Mouse (Mus musculus): Measurements from ENCODE around the gene Ap3b1.
A peak's percentile ranks its signal among the peaks of the same experiment; 100 is the strongest.
"Not testable (repeated sequence)": the region's sequence is repeated elsewhere in the genome, so short reads cannot be mapped to it uniquely, and the experiment has no call there.

The Ap3b1 gene

DNA sequence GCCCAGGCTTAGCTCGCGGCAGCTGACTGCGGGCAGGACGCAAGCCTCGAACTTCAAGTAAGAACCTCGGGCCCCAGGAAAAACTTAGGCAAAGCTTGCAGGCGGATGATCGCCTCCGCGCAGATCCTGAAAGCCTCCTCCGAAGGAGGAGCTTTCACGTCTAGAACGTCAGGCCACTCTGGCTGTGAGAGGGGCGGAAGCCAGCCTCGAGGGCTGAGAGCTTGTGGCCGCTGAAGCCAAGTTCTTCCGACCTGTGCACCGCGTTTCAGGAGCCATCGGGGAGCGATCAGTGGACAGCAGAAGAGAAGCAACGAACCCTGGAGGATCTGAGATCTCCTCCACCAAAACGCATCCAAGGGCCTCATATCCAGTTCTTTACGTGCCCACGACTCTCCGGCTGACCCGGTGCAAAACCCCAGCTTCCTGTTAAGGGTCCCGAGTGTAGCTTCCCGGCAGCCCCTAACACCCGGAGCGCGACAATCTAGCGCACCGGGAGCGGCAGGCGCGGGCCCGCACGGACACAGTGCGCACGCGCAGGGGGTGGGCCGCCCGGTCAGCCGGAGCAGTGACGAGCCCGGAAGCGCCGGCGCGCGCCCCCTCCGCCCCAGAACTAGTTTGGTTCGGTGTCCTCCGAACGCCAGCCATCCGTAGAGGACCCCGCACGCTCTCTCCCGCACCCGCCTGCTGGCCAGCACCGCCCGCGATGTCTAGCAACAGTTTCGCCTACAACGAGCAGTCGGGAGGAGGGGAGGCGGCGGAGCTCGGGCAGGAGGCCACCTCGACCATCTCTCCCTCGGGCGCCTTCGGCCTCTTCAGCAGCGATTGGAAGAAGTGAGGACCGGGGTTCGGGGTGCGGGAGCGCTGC, at the start of gene Ap3b1:
Gene Ap3b1 (plus strand): TSS at position 560 of the 865 bp plus-strand sequence.
- peak; percentile 90 to 91 for DNase-seq (ENCODE audit: low spot score in 2 of 2)

DNA sequence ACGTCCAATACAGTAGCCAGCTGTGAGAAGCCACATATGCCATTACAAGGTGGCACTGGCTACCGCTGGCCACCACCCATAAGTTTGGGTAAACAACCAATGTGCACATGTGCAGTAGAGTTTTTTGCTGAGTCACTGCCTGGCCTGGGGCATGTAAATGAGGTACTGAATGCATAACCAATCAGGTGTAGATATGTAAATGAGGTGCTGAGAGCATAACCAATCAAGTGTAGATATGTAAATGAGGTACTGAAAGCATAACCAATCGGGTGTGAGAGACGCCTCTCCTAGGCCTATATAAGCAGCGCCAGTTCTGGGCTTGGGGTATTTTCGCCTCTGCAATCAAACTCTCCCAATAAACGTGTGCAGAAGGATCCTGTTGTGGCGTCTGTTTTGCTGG, 45.9 kb upstream of the Ap3b1 start:
- DNase-seq (ENCODE audit: low spot score in 2 of 2) = not testable (repeated sequence)

DNA sequence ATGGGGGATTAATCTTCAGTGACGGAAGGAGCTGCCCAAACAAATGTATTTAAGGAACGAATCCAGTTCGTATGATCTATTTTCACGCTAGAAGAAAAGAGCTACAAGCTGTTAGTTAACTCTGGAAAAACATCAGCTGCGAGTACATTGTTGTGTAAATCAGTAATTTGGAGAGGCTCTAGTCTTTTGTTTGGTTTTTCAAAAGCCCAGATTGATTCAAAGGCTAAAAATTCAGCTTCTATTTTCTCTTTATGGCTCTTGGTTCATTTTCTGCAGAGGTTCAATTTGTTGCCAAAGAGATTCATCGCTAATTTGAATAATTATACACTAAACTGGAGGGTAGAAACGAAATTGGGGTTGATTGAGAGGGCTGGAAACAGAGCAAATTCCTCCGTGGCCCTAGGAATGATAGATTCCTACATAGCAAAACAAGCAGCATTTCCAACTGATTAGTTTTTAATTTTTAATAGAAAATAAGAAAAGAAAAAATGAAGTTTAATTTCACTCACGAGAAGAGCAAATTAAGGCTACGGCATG, 41.7 kb upstream of the Ap3b1 start:
- DNase-seq (ENCODE audit: low spot score in 2 of 2) = no peak

DNA sequence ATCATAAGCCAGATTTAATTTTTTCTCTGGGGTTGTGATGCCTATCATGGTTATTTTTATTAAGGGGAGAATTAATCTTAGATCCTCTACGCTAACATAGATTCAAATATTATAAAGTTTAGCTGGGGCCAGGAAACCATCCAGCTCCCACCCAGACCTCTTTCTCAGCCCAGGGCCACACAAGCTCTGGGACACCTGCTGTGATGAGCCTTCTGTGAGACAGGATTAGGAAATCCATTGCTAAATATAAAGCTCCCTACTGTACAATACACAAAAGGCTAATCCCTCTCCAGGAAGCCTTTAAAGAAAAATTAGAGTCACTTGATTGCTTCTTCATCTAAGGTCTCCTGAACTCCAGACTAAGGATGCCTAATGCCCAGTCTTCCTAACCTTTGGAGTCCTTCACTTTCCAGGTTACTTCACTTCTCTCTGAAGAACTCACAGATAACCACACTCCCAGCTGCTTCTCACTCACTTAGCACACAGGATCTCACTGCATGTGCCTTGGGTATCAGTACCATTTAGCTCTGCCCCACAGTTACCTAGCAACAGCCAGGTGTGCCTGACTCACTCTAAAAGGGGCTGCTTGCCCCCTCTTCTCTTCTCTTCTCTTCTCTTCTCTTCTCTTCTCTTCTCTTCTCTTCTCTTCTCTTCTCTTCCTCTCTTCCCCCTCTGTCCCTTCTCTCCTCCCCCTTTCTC, 37.5 kb upstream of the Ap3b1 start:
- no peak for DNase-seq (ENCODE audit: low spot score in 2 of 2)

DNA sequence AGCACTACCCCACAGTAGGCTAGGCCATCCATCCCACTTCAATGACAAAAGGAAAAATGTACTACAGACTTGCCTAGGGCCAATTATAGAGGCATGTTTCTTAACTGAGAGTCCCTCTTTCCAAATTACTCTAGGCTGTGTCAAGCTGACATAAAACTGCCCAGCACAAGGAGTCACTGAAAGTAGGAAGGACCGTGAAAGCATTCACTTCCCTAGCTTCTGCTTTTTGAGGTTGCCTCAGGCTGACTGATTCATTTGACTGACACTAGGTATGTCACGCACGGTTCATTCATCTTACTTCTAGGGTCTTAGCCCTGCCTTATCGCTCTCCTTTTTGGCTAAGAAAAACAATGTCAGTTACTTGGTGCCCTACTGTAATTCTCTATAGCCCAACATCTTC, 36.3 kb upstream of the Ap3b1 start:
- no peak for DNase-seq (ENCODE audit: low spot score in 2 of 2)

DNA sequence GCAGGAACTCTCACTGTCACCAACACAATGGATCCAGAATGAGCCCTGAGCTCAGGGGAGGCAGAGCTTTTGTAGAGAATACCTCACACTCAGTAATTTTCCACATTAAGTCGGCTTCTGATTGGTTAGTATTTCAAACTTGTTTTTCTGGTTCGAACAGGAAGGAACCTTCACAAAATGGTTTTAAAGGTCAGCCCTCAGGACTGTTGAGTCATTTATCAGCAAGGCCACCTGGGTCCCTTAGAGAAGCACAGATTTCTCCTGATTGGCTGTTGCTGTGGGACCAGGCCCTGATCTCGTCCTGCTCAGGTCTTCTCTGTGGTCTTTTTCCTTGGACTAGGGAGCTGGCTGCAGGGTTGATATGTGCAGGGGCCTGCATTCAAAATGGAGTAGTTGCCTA, 30.7 kb upstream of the Ap3b1 start:
- no peak for DNase-seq (ENCODE audit: low spot score in 2 of 2)

DNA sequence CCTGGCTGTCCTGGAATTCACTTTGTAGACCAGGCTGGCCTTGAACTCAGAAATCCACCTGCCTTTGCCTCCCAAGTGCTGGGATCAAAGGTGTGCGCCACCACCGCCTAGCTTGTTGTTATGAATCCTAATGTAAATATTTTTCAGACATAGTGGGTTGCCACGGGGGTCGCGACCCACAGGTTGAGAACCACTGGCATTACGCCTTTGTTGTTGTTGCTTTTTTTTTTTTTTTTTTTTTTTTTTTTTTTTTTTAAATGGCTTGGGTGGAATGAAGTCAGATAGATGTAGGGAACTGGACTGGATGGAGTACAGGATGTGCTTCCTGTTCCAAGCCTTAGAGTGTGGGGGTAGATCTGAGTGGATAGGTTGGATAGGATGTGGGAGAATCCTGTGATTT, 29.8 kb upstream of the Ap3b1 start:
- DNase-seq (ENCODE audit: low spot score in 2 of 2) = not testable (repeated sequence)

DNA sequence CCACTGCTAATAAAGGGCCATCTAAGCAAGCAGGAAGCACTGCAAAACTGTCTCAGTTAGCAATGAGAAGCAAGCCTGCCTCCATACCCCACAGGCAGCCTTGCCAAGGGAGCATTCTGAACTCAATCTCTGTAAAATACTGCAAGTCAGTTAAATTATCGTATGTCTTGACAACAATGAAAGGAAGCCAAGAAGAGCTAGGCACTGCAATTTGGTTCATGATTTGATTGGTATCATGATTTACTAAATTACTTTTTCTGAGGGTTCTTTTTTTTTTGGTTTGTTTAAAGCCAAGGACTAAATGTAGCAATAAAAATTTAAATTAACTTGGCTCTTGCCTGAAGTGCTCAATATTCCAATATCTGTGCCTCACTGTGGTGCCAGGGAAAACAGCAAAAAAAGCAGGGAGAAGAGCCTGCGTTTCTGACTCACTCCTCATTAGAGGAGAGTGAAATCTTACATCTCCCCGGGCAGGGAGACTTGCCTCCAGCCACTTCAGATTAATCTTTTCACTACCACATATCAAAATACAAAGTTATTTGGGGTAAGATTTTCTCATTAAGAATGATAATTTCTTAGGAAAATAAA, 28.3 kb upstream of the Ap3b1 start:
- DNase-seq (ENCODE audit: low spot score in 2 of 2) = no peak

DNA sequence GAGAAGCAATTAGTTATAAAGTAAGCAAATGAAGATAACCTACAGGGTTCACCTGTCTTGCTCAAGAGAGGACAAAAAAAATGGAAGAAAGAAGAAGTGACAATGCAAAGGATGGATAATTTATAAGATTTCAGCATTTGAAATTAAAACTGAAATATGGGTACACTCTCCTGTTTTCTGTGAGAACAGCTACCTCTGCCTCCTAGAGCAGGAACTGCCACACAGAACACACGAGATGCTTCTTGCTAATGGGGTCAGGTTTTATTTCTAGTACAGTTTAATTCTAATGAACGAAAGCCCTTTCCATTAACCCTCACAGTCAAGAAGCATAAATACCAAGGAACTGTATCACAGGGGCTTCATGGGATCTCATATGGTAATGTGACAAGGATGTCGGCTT, 20.4 kb upstream of the Ap3b1 start:
- DNase-seq (ENCODE audit: low spot score in 2 of 2) = no peak

DNA sequence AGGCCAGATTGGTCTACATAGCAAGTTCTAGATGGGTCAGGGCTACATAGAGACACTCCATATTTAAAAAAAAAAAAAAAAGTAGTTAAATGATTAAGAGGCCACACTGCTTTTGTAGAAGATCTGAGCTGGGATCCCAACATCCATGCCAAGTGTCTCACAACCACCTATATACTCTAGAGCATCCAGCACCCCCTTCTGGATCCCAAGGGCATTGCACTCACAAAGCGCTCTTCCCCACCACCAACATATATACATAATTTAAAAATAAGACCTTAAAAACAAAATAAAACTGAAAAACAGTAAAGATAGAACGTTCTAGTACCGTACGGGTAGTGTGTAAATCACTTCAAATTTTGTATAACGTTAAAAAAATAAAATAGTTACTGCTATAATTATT, 15.6 kb upstream of the Ap3b1 start:
- no peak for DNase-seq (ENCODE audit: low spot score in 2 of 2)

DNA sequence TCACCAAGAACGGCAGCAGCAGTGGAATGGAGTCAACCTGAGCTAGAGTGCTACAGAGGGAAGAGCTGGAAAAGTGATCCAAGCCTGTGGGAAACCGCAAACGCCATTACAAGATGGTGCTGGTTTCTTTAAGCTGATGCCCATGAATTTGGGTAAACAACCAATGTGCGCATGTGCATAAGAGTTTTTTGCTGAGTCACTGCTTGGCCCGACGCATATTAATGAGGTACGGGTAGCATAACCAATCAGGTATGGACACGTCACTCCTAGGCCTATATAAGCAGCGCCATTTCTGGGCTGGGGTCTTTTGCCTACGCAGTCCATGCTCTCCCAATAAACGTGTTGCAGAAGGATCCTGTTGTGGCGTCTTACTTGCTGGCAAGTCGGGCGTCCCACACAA, 14.2 kb upstream of the Ap3b1 start:
- not testable (repeated sequence) for DNase-seq (ENCODE audit: low spot score in 2 of 2)

DNA sequence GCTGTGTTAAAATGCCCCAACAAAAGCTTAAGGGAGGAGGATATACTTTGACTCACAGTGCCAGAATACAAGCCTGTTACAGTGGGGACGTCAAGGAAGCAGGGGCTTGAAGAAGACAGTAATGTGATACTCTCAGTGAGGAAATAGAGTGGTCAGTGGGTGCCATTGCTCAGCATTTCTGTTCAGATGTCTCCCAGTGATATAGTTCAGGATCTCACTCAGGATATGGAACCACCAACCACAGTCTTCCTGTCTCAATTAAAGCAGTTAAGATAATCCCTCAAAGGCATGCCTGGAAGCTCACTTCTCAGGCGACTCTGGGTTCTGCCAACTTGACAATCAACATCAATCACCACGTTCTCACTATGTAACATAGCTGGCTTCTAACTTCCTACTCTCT, 4.2 kb upstream of the Ap3b1 start:
- DNase-seq (ENCODE audit: low spot score in 2 of 2) = no peak

DNA sequence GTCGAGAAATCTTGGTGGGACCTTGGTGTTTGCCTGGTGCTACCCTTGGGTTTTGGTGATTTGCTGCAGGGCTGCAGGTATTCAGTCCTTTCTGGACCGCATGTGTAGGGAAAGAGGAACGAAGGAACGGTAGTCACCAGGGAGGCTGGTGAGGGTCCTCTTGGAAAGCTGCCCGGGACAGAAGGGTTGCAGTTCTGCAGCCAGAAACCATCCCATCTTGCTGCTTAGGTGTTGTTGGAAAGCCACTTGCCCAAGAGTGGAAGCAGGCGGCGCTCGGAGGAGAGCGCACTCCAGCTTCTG, 709 bp upstream of the Ap3b1 start:
- no peak for DNase-seq (ENCODE audit: low spot score in 2 of 2)

DNA sequence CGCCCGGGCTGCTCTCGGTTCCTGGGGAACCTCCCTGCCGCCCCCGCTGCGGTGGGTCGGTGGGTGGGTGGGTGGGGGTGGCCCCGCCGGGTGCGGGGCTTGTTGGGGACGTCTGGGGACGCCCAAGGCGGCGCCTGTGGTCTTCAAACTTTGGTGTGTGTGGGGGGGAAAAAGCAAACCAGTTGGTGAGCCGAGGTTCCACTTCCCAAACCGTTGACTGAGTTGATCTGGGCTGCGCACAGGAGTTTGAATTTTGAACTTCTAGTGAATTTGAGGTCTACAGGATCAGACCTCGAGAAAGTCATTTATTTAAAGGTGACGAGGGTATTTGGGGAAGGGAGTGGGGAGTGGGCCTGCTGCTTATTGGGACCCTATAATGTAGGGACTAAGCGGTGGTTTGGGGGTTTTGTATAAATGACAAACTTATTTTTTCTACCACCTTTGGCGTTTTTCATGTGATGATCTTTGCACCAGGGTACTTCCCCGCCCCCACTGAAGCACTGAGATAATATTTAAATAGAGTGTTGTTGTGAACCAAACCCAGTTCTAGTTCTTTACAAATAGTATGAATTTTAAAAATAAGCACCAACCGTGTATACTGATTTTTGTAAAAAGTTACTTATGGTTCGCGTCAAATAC, 641 bp downstream of the Ap3b1 start:
- no peak for DNase-seq (ENCODE audit: low spot score in 2 of 2)

DNA sequence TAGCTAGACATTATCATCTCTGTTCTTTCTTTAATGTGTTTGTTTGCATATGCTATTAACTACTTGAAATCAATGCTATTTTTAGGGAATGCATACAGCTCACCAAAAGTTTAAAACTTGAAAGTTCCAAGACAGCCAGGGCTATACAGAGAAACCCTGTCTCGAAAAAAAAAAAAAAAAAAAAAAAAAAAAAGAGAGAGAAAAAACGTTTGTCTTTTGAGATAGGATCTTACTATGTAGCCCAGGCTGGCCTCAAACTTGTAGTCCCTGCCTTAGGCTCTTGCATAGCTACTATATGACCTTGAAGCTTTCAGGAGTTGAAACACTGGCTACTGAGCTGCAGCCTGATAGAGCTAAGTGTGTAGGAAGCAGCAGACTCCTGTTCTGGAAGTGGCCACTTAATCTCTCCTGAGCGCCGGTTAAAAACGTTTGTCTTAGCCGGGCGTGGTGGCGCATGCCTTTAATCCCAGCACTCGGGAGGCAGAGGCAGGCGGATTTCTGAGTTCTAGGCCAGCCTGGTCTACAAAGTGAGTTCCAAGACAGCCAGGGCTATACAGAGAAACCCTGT, 2.3 kb downstream of the Ap3b1 start:
- DNase-seq (ENCODE audit: low spot score in 2 of 2) = not testable (repeated sequence)

DNA sequence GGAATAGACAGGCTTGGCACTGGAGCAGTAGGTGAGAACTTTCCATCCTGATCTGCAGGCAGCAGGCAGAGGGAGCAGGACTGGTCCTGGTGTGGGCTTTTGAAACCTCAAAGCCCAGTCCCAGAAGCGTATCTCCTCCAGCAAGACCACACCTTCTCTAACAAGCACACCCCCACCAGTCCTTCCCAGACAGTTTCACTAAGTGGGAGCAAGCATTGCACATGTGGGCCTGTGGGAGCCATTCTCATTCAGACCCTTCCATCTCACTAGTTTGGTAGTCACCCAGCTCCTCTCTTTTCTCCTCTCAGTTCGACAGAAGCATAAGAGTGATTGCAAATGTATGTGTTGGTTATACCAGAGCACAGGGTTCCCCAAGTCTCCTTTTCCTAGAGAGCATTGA, 5.6 kb downstream of the Ap3b1 start:
- DNase-seq (ENCODE audit: low spot score in 2 of 2) = no peak

DNA sequence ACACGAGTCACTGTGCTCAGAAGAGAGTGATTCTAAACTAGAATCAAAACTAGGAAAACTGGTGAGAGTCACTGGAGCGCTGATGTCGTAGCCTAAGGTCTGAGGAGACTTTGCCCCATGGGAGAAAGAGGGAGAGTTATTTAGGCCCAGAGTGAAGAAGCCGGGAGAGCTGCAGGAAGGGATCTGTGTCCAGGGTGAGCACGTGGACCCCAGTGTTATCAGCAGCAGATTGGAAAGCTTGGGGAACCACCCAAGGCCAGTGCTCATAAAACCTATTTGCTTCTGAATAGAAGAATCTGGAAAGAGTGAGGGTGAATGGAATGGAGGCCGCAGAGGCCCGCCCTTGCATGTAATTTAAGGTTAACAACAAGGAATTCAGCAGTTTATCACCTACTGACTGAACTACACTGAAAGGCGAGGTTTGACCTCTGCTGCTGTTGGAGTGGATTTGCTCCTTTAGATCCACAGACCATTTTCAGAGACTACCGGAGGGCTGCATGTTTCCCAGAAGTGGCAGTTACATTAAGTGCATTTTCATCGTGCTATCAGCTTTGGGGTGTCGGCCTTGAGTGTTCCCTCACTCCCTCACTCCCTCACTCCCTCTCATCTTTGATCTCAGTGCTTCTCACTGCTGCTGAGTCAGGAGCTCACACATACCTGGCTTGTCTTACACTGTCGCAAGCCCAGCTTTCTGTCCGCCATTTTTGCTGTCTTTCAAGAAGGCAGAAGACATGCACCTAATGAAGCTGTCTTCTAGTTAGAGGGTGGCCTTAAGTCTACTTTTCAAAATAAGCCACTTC, 6.5 kb downstream of the Ap3b1 start:
- no peak for DNase-seq (ENCODE audit: low spot score in 2 of 2)

DNA sequence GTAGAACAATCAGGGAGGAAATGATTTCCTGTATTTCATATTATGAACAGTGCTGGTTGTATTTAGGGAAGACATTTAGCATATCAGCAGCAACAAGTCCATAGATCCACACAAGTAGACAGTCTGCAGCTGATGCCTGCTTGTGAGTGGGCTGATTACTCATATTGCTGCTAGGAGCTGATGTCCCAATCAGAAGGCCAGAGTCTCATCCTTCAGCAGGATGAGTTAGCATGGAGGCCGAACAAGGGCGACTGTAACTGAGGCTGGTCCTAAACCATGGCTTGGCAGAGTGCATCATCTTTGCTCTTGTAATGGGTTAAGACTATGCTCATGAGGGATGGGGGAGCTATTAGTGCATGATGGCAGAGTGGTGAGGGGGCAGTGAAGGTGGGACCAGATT, 9.1 kb downstream of the Ap3b1 start:
- DNase-seq (ENCODE audit: low spot score in 2 of 2) = no peak

DNA sequence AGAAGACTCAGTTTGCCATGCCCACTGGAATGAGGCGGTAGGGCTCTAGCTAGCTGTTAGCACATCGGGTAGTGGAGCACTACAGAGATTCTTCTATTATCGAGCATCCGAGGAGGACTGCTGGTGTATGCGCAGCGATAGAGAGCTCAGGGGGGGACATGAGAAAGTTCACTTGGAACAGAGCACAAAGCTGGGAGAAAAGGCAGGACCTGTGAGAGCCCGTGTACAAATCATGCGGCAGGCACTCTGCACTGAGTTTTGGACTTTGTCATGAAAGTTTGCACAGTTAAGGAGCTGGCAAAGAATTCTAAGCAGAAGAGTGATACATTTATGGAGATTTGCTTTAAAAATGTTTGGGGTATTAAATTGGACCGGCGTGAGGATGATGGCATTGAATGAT, 11.8 kb downstream of the Ap3b1 start:
- DNase-seq (ENCODE audit: low spot score in 2 of 2) = no peak

DNA sequence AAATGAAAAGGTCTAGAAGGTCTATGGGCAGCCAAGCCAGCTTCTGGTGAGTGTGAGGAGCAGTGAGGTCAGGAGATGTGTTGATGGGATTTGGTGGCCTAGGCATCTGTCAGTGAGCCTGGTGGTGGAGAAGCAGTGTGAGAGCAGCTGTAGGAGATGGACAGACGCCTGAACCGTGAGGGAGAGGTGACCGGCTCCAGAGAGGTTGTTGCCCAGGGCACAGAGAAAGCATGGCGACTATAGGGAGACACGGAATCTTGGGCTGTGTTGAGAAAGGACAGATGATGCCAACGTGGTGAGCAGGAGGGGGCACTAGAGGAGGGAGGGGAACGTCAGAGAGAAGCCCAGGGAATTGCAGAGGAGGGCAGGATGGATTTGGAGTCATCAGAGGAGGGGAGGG, 13.3 kb downstream of the Ap3b1 start:
- no peak for DNase-seq (ENCODE audit: low spot score in 2 of 2)

DNA sequence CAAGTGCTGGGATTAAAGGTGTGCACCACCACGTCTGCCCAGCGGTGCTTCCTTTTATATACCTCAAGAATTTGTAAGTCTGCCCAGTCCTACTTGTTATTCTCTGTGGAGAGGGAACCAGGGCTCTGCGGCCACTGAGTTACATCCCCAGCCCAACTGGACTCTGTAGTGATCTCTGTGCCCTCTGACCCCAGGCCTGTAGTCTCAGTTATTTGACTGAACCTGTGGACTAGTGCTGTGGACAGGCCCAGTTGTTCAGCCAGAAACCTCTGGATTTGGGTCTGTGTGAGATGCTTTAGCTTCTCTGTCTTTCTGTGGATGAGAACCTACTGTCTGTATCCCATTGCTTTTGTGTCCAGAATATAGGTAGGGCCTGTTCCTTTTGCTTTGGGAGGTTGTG, 15.4 kb downstream of the Ap3b1 start:
- no peak for DNase-seq (ENCODE audit: low spot score in 2 of 2)

All from urinary bladder, postnatal 4 days (tissue).